Mouse (Mus musculus) hindbrain, embryonic 11.5 days (tissue): ENCODE measurements around the gene Smco2. TPM values are rescaled to one million over a fixed set of nuclear protein-coding genes. Genes with fewer than 3 reads are reported as not detected.

Source experiments
- ATAC-seq: fragments of 200-750 bp; cut with Nextera tagmentation; 2 replicates; pipeline ENCODE4 v1.8.0; 2017; ENCODE audit warnings: mild to moderate bottlenecking, moderate TSS enrichment, moderate library complexity; ENCODE audit not compliant: low FRiP score
- DNase-seq: peaks from one replicate; pipeline ENCODE4 v3.0.0-alpha.2; 2015; ENCODE audit warnings: low spot score
- H3K27ac ChIP-seq: fragments of 300-500 bp; sonication (generic); 2 replicates; pipeline ENCODE4 v1.5.1; 2014; ENCODE audit warnings: mild to moderate bottlenecking, low read depth, low read length
- H3K27me3 ChIP-seq: fragments of 300-500 bp; sonication (generic); 2 replicates; pipeline ENCODE4 v1.6.1; 2014; ENCODE audit warnings: mild to moderate bottlenecking, low read length, moderate library complexity, mixed read lengths; ENCODE audit not compliant: control insufficient read depth, insufficient read depth
- H3K36me3 ChIP-seq: fragments of 300-500 bp; sonication (generic); 2 replicates; pipeline ENCODE4 v1.6.1; 2014; ENCODE audit warnings: mild to moderate bottlenecking, low read length, moderate library complexity, mixed read lengths; ENCODE audit not compliant: control insufficient read depth, insufficient read depth
- H3K4me1 ChIP-seq: fragments of 300-500 bp; sonication (generic); replicated peaks from 2 replicates; pipeline ENCODE4 v1.6.1; 2014; ENCODE audit warnings: low read length, mixed read lengths; ENCODE audit not compliant: control insufficient read depth, insufficient read depth
- H3K4me2 ChIP-seq: fragments of 300-500 bp; sonication (generic); replicated peaks from 2 replicates; pipeline ENCODE4 v1.6.1; 2014; ENCODE audit warnings: mild to moderate bottlenecking, low read depth, low read length
- H3K4me3 ChIP-seq: fragments of 300-500 bp; sonication (generic); 2 replicates; pipeline ENCODE4 v1.5.1; 2014; ENCODE audit warnings: low read depth, low read length
- H3K9ac ChIP-seq: fragments of 300-500 bp; sonication (generic); 2 replicates; pipeline ENCODE4 v1.6.1; 2014; ENCODE audit warnings: low read depth, low read length
- H3K9me3 ChIP-seq: fragments of 300-500 bp; sonication (generic); 2 replicates; pipeline ENCODE4 v1.6.1; 2016; ENCODE audit warnings: low read length; ENCODE audit not compliant: control insufficient read depth
- WGBS: fragments of 180-500 bp; shearing (Covaris S2); extraction: QIAGEN DNeasy Blood & Tissue Kit; methylation state at CpG from one replicate; pipeline ENCODE4 v1.1.7; 2014; 5-methylcytosine and 5-hydroxymethylcytosine counted together
- polyA plus RNA-seq: library from polyadenylated mRNA; unstranded; fragments of >200 nt; fragmentation: Nextera tagmentation; extraction: Ambion mirVana; gene quantifications from 2 replicates; pipeline ENCODE4 v1.2.1, GENCODE M21; 2014

Smco2 gene
- polyA plus RNA-seq, 1 experiment from 2014 or later, result not detected

DNA sequence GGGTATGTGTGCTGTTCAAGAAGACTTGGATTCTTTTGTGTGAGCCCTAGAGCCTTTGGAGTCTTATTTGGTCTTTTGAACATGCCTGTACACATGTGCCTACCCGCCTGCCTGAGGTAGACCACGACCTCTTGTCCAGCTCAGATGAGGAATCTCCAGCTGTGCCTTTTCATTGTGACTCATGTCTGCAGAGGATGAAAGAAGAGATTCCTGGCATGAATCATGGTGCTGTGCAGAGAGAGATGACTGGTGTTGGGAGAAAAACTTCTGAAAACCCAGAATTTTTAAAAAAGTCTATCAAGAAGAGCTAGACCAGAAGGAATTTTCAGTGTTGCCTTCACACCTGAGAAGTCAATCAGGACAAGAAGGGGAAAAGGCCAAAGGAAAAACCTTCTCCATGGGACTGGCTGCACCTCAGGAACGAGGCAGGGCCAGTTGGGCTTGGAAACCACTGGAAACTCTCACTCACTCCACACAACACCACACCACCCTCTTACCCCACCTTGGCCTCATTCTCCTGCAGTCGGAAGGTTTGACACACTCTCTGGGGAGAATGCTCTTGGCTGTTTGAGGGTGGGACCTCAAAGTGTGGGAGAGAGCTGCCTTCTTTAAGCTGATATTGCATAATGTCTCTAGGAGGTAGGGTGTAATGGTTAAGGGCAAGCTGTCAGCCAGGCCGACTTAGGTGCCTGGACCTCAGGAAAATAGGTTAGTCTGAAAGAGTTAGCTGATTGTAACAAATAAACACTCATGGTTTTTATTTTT is 60.0 kb downstream of the Smco2 start:
- Histone ChIP-seq H3K9ac (no peak overlapping the region), H3K9me3 (no peaks in the 10 kb centered on the region), H3K4me3 (no peak overlapping the region), H3K27me3 (no peaks in the 10 kb centered on the region), H3K36me3 (no peaks in the 10 kb centered on the region), H3K4me1 (no peaks in the 10 kb centered on the region), H3K4me2 (no peak overlapping the region), H3K27ac (no peak overlapping the region)
- ATAC-seq, result no peak
- no peak for DNase-seq
- WGBS, result 81% methylated on average over 5 of the region's 5 CpGs

DNA sequence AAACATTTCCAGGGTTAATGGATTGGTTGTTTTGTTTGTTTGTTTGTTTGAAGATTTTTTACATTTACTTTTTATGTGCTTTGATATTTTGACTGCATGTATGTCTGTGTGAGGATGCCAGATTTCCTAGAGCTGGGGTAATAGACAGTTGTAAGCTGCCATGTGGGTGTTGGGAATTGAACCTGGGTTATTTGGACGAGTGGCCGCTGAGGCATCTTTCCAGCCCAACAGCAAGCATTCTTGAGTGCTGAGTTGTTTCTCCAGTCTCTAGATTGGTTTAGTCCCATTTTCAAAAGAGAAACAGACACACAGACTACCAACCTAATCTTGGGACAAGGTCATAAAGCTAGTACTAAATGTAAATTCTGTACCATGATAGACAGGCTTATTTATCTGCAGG is 60.9 kb downstream of the Smco2 start:
- Histone ChIP-seq H3K4me1 (no peaks in the 10 kb centered on the region), H3K27me3 (no peaks in the 10 kb centered on the region), H3K4me2 (no peak overlapping the region), H3K4me3 (no peak overlapping the region), H3K36me3 (no peaks in the 10 kb centered on the region), H3K9ac (no peak overlapping the region), H3K9me3 (no peaks in the 10 kb centered on the region), H3K27ac (no peak overlapping the region)
- ATAC-seq, result no peak
- WGBS, result 84% methylated on average over 2 of the region's 2 CpGs
- no peak for DNase-seq

DNA sequence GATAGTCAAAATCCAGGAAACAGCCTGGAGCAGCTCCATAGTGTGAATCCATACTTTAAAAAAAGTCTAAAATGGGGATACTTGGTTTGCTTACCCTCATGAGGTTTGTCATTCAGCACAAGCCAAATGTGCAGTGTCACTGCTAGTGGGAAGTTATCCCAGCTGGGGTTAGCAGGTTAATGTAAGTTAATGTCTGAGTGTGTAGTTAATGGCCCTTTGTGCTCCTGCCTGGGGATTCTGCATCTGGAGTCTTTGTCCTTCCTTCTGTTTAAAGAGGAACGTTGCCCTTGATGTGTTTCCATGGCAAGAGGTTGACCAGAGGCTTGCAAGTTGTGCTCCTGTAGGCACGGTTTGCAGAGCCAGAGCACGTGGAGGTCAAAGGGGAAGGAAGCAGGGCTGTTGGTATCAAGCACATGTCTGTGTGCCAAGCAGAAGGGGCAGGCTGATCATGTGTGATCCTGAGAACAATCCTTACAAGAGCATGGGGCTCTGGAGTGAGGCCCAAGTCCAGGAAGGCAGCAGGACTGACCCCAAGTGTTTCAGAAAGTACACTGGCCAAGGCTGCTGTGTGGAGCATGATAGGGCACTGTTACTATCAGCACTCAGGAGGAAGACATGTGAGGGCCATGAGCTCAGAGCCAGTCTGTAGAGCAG is 63.1 kb downstream of the Smco2 start:
- no peaks in the 10 kb centered on the region for H3K27me3 ChIP-seq
- WGBS, result 13% methylated on average over 3 of the region's 3 CpGs
- no peak overlapping the region for H3K27ac ChIP-seq
- H3K4me1 ChIP-seq, result no peaks in the 10 kb centered on the region
- no peaks in the 10 kb centered on the region for H3K36me3 ChIP-seq
- ATAC-seq (no peak), DNase-seq (no peak)
- H3K4me2 ChIP-seq, result no peak overlapping the region
- H3K9ac ChIP-seq, result no peak overlapping the region
- H3K4me3 ChIP-seq, result no peak overlapping the region
- no peaks in the 10 kb centered on the region for H3K9me3 ChIP-seq

DNA sequence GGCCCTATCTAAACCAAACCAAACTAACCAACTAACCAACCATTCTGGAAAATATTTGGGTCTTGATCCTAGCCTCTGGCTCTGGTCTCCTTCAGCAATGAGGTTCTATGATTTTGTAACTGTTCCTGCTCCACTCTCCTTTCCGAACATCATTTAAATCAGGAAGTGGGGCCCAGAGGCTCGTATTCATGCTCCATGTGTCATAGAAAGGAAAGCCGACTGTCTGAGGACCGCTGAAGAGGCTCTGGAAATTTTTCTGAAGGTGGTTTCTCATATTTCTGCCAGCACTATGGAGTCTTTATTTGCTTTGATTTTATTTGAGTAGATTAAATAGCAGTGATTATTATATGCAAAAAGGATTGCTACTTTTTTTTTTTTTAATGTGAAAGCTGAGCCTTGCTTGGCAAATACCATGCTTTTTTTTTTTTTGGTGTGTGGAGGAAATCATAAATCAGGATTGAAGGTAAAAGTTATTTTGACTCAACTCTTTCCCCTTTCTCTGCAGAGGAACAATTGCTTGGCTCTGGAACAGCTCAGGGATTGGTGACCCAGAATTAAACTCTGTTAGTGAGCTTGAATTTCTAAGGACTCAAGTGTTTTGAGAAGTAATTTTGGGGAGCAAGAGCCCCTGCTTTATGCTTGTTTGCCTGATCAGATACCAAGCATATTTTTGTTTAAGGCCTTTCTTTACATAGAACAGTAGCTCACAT is 63.7 kb downstream of the Smco2 start:
- H3K4me1 ChIP-seq, result no peaks in the 10 kb centered on the region
- no peak overlapping the region for H3K4me3 ChIP-seq
- no peaks in the 10 kb centered on the region for H3K27me3 ChIP-seq
- no peak overlapping the region for H3K27ac ChIP-seq
- no peak for ATAC-seq
- WGBS, result 76% methylated on average over 4 of the region's 4 CpGs
- H3K9me3 ChIP-seq, result no peaks in the 10 kb centered on the region
- H3K36me3 ChIP-seq, result no peaks in the 10 kb centered on the region
- H3K9ac ChIP-seq, result no peak overlapping the region
- no peak for DNase-seq
- H3K4me2 ChIP-seq, result no peak overlapping the region

DNA sequence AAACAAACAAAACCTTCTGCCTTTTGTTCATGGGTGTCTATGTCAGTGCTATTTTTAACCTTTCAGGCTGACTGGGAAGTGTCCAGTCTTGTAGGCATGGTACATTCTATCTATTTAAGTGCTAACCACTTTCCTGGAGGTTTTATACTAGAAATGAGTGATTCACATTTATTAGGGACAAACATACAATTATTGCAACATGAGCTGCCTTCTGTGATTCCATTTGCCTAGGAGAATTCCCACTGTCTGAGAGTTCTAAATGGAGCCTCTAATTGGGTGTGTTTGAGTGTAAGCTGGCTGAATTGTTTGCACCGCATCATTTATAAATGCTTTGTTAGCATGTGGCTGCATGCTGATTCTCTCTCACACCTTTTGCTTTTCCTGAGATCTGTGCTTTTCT is 65.9 kb downstream of the Smco2 start:
- Histone ChIP-seq H3K9ac (no peak overlapping the region), H3K4me1 (no peaks in the 10 kb centered on the region), H3K27me3 (no peaks in the 10 kb centered on the region), H3K9me3 (no peaks in the 10 kb centered on the region), H3K4me2 (no peak overlapping the region), H3K27ac (no peak overlapping the region), H3K4me3 (no peak overlapping the region), H3K36me3 (no peaks in the 10 kb centered on the region)
- ATAC-seq (no peak), DNase-seq (no peak)
- WGBS, result 90% methylated on average over 1 of the region's 1 CpGs

DNA sequence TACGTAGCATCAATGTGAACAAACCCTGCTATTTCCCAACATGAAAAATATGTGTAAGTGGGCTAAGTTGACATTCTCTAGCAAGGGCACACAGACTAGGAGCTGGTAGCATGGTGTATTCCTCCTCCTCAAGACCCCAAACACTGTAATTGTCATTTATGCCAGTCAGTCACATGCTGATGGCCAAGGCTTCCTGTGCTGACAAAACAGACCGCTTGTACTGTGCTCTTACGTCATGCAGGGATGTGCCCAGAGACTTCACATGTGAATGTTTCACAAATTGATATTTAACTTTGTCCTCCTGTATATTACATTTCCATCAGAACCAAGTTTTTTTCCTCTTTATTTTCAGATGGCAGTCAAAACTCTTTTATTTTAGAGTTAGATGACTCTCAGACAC is 67.5 kb downstream of the Smco2 start:
- Histone ChIP-seq H3K9ac (no peak overlapping the region), H3K36me3 (no peaks in the 10 kb centered on the region), H3K27ac (no peak overlapping the region), H3K27me3 (no peaks in the 10 kb centered on the region), H3K4me1 (no peaks in the 10 kb centered on the region), H3K4me3 (no peak overlapping the region), H3K4me2 (no peak overlapping the region), H3K9me3 (no peaks in the 10 kb centered on the region)
- no peak for ATAC-seq
- 88% methylated on average over 3 of the region's 3 CpGs for WGBS
- DNase-seq, result no peak

DNA sequence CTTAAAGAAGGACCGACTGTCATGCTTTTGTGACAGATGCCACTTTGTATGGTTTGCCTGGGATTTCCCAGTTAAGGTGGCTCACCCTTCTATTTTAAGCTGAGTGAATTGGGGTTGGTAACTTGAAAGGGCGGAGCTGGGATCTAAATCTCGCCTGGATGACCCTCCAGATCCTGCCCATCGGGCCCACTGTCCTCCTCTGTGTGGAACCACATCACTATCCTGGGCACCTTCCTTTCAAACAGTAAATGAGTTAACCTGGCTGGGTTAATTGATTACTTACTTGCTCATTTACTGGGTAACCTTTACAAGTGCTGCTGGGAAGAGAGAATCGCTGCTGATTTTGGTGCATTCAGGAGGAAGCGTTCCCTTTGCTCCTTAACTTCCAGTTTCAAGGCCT is 68.4 kb downstream of the Smco2 start:
- Histone ChIP-seq H3K4me1 (no peaks in the 10 kb centered on the region), H3K27me3 (no peaks in the 10 kb centered on the region), H3K27ac (no peak overlapping the region), H3K9me3 (no peaks in the 10 kb centered on the region), H3K4me2 (no peak overlapping the region), H3K9ac (no peak overlapping the region), H3K4me3 (no peak overlapping the region), H3K36me3 (no peaks in the 10 kb centered on the region)
- WGBS, result 87% methylated on average over 6 of the region's 6 CpGs
- no peak for ATAC-seq
- DNase-seq, result no peak
